Mouse (Mus musculus) embryonic fibroblast, embryonic 13.5 days (primary cell): ENCODE measurements at regions not wholly inside any gene's neighbourhood (a gene's known extent, or its start where the extent isn't known, plus 50 kb on each side); places are given as distances from the start of the nearest gene placed in this dataset.
"Not testable (repeated sequence)": the region's sequence is repeated elsewhere in the genome, so short reads cannot be mapped to it uniquely, and the experiment has no call there.

Source experiments
- CTCF ChIP-seq: IDR thresholded peaks from 2 replicates; pipeline ENCODE4 v1.5.1; 2011; ENCODE audit warnings: mild to moderate bottlenecking, control low read depth, low read length, moderate library complexity, borderline replicate concordance; ENCODE audit not compliant: insufficient read depth
- POLR2A ChIP-seq: IDR thresholded peaks from 2 replicates; pipeline ENCODE4 v1.6.1; 2011; ENCODE audit warnings: low read depth, mild to moderate bottlenecking, control low read depth, low read length, moderate library complexity

- TF ChIP-seq POLR2A, CTCF: not testable (repeated sequence)
These were observed 120.3 kb upstream of the Dapk1 start for GRCm38 (mm10) chr13:60481451-60481850.
